Mouse (Mus musculus) left cerebral cortex, adult 6 months (tissue): ENCODE measurements around the gene Sprr2h. TPM values are rescaled to one million over a fixed set of nuclear protein-coding genes. Genes with fewer than 3 reads are reported as not detected.

ENCODE experiments used
- long read RNA-seq, 2 experiments: library from polyadenylated mRNA; unstranded; transcript quantifications; one replicate each; pipeline ENCODE4 v2.0.0; 2019 to 2020
- polyA plus RNA-seq: library from polyadenylated mRNA; unstranded; fragments of <200 nt; fragmentation: Nextera tagmentation; gene quantifications from 2 replicates; pipeline ENCODE4 v1.2.3, GENCODE M21; 2021

The Sprr2h gene
- not detected in 2 replicates for polyA plus RNA-seq
- long read RNA-seq, experiment 1 = 0 reads
- long read RNA-seq, experiment 2 = 0 reads

DNA sequence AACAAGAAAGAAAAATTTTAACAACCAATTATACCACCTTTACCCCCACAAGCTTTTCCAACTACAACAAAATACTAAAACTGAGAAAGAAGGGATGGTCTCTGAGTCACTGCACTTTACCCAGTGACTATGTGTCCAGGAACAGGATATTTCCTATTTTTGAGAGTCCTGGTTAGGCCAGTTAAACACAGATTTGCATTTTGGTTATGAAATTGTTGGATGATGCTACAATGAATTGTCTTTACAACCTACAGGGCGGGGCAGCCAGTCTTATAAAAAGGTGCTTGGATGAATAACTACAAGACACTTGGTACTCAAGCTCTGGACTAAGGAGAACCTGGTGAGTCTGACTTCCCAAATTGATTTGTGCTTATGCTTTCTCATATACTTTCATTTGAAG lies at the start of gene Sprr2h:
Gene Sprr2h, plus strand, starts transcription at position 301 of the 400 bp plus-strand sequence.

GRCm38 (mm10) chr3:92338840-92339239 lies 46.6 kb upstream of the Sprr2h start, which contains the start of gene Sprr2d:
Gene Sprr2d, plus strand, starts transcription at chr3:92339140.

DNA sequence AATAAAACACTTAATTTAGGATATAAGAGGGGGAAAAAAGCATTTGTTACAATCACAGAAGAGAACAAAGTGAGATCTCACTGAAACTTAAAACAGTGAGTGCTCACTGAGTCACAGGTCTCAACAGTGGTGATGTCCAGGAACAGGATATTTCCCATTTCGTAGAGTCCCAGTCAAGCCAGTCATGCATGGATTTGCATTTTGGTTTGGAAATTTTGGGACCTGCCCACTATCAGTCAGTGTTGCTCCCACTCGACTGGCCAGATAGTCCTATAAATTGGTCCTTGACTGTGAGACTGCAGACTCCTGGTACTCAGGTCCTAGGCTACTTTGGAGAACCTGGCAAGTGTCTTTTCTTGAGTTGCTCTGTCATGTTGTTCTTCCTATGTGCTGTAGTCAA lies 33.6 kb upstream of the Sprr2h start, which contains the start of gene Sprr2e:
Gene Sprr2e, plus strand, starts transcription at position 301 of the 400 bp plus-strand sequence.

DNA sequence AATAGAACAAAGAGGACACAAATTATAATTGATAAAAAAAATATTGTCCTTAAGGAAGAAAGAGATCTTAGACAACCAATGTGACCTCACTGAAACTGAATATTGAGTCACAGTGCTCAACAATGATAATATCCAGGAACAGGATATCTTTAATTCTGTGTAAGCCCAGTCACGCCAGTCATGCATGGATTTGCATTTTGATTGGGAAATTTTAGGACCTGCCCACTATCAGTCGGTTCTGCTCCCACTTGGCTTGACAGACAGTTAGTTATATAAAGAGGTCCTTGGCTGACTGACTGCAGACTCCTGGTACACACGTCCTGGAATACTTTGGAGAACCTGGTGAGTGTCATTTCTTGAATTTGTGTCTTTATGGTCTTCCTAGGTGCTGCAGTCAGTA lies 20.6 kb upstream of the Sprr2h start, which contains the start of gene Sprr2f:
Gene Sprr2f, plus strand, starts transcription at position 301 of the 400 bp plus-strand sequence.

DNA sequence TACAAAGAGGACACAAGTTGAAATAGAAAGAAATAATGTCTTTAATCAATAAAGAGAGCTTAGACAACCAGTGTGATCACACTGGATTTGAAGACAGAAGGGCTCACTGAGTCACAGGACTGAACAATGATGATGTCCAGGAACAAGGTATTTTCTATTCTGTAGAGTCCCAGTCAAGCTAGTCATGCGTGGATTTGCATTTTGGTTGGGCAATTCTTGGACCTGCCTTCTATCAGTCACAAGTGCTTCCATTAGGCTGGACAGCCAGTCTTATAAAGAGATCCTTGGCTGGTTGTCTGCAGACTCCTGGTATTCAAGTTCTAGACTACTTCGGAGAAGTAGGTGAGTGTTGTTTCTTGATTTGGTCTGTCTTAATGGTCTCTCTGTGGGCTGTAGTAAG lies 22.2 kb downstream of the Sprr2h start, which contains the start of gene Sprr2i:
Gene Sprr2i, plus strand, starts transcription at position 301 of the 400 bp plus-strand sequence.

GRCm38 (mm10) chr3:92417782-92418181 lies 32.3 kb downstream of the Sprr2h start, which contains the start of gene Sprr2j-ps:
Gene Sprr2j-ps, plus strand, starts transcription at chr3:92418082.

DNA sequence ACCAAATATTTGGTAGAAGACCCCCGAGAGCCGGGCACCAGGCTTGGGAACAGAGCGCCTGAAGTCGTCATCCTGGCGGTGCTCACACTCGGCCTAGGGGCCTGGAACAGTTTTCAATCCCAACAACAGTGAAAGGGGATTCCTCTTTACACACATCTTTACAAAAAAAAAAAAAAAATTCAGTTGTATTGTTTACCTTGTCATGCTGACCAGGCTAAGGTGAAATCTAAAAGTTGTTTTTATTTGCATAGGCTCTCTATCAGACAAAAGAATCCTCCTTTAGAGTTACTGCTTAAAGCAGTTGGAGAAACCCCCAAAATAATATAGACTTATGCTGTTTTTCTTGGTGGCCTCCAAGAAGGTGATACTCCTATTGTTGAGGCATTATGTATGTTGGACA lies 43.8 kb downstream of the Sprr2h start, which contains the start of gene Gm9774:
Gene Gm9774, minus strand, starts transcription at position 101 of the 400 bp plus-strand sequence.

GRCm38 (mm10) chr3:92432282-92432681 lies 46.8 kb downstream of the Sprr2h start, which contains the start of gene Sprr2k:
Gene Sprr2k, plus strand, starts transcription at chr3:92432582.

Other genes starting within 250 kb of the Sprr2h start
- not detected in 2 replicates for gene Lelp1, start 242.9 kb upstream of the Sprr2h start, polyA plus RNA-seq
- not detected in 2 replicates for gene Sprr2a1, start 169.9 kb upstream of the Sprr2h start, polyA plus RNA-seq
- gene Sprr2a2, start 169.8 kb upstream of the Sprr2h start, polyA plus RNA-seq = not detected in 2 replicates
- not detected in 2 replicates for gene Sprr2a3, start 100.3 kb upstream of the Sprr2h start, polyA plus RNA-seq
- not detected in 2 replicates for gene Sprr2b, start 69.1 kb upstream of the Sprr2h start, polyA plus RNA-seq
- gene Sprr2d, start 46.5 kb upstream of the Sprr2h start, polyA plus RNA-seq = not detected in 2 replicates
- not detected in 2 replicates for gene Sprr2e, start 33.5 kb upstream of the Sprr2h start, polyA plus RNA-seq
- not detected in 2 replicates for gene Sprr2f, start 20.5 kb upstream of the Sprr2h start, polyA plus RNA-seq
- gene Sprr2i, start 22.3 kb downstream of the Sprr2h start, polyA plus RNA-seq = not detected in 2 replicates
- not detected in 2 replicates for gene Sprr2j-ps, start 32.4 kb downstream of the Sprr2h start, polyA plus RNA-seq
- 1.4 and 1.7 TPM in 2 replicates for gene Gm9774, start 43.7 kb downstream of the Sprr2h start, polyA plus RNA-seq
- gene Sprr2k, start 46.9 kb downstream of the Sprr2h start, polyA plus RNA-seq = not detected in 2 replicates
- gene Sprr1b, start 53.1 kb downstream of the Sprr2h start, polyA plus RNA-seq = not detected in 2 replicates
- not detected in 2 replicates for gene Sprr3, start 73.0 kb downstream of the Sprr2h start, polyA plus RNA-seq
- gene Sprr1a, start 100.2 kb downstream of the Sprr2h start, polyA plus RNA-seq = 0.15 TPM in 1 of 2 replicates, not detected in the other
- not detected in 2 replicates for gene Sprr4, start 114.8 kb downstream of the Sprr2h start, polyA plus RNA-seq
- not detected in 2 replicates for gene 2310046K23Rik, start 148.8 kb downstream of the Sprr2h start, polyA plus RNA-seq
- not detected in 2 replicates for gene Ivl, start 188.1 kb downstream of the Sprr2h start, polyA plus RNA-seq
- gene Smcp, start 203.3 kb downstream of the Sprr2h start, polyA plus RNA-seq = not detected in 2 replicates
- gene 2210017I01Rik, start 221.8 kb downstream of the Sprr2h start, polyA plus RNA-seq = not detected in 2 replicates
- gene Lce6a, start 236.0 kb downstream of the Sprr2h start, polyA plus RNA-seq = not detected in 2 replicates